Mouse (Mus musculus) ES-Bruce4 (cell line): ENCODE results near the gene Olfr520. TPM values are rescaled to one million over a fixed set of nuclear protein-coding genes. Genes with fewer than 3 reads are reported as not detected.
"Not testable (repeated sequence)": the region's sequence is repeated elsewhere in the genome, so short reads cannot be mapped to it uniquely, and the experiment has no call there.

ENCODE experiments used
- H3K27ac ChIP-seq: 2 replicates; pipeline ENCODE4 v1.5.1; 2012; ENCODE audit warnings: low read length, inconsistent platforms; ENCODE audit not compliant: insufficient read depth
- H3K27me3 ChIP-seq: 2 replicates; pipeline ENCODE4 v1.6.1; 2012; ENCODE audit warnings: mild to moderate bottlenecking, low read length, inconsistent platforms; ENCODE audit not compliant: control insufficient read depth, poor library complexity, insufficient read depth, severe bottlenecking
- H3K36me3 ChIP-seq: 2 replicates; pipeline ENCODE4 v1.6.1; 2012; ENCODE audit warnings: inconsistent platforms, mild to moderate bottlenecking, low read length, moderate library complexity; ENCODE audit not compliant: control insufficient read depth, poor library complexity, insufficient read depth, severe bottlenecking
- H3K4me1 ChIP-seq: one replicate; pipeline ENCODE4 v1.8.1; 2011; ENCODE audit warnings: low read length; ENCODE audit not compliant: control insufficient read depth, insufficient read depth
- H3K4me3 ChIP-seq: 2 replicates; pipeline ENCODE4 v1.5.1; 2011; ENCODE audit warnings: low read depth, mild to moderate bottlenecking, low read length
- H3K9ac ChIP-seq: 2 replicates; pipeline ENCODE4 v1.6.1; 2012; ENCODE audit warnings: low read depth, mild to moderate bottlenecking, inconsistent platforms; ENCODE audit not compliant: poor library complexity, severe bottlenecking
- H3K9me3 ChIP-seq: replicated peaks from 2 replicates; pipeline ENCODE4 v1.6.1; 2012; ENCODE audit warnings: mild to moderate bottlenecking, low read length, inconsistent platforms; ENCODE audit not compliant: control insufficient read depth, poor library complexity, insufficient read depth, severe bottlenecking
- CTCF ChIP-seq: IDR thresholded peaks from one replicate; pipeline ENCODE4 v1.8.1; 2011; ENCODE audit warnings: low read depth, low read length
- EP300 ChIP-seq: IDR thresholded peaks from 2 replicates; pipeline ENCODE4 v1.6.1; 2011; ENCODE audit warnings: low read depth, low read length; ENCODE audit not compliant: insufficient read depth
- POLR2A ChIP-seq: IDR thresholded peaks from one replicate; pipeline ENCODE4 v1.8.1; 2011; ENCODE audit warnings: low read length; ENCODE audit not compliant: insufficient read depth
- polyA plus RNA-seq: library from polyadenylated mRNA; stranded (reverse); fragments of >200 nt; gene quantifications from 2 replicates; pipeline ENCODE4 v1.2.4, GENCODE M21; 2011; ENCODE audit warnings: low read depth; ENCODE audit not compliant: missing spikeins, insufficient read depth, insufficient read length

Gene Olfr520
- polyA plus RNA-seq, 1 experiment: not detected

DNA sequence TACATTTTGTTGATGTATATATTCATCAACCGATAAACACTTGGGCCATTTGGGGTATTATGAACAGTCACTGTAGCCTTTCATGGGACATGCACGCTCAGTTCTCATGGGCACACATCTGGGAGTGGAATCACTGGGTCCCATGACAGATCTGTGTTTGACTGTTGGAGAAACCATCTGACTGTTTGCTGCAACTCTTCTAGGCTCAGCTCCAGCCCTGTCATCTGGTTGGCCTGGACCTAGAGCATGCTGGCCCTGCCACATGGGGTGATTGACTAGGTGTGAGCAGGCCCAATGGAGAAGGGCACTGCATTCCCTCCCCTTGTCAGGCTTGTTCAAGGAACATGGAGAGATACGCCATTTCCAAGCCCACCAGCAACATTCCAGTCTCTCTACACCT, 36.1 kb upstream of the Olfr520 start:
- H3K27me3 ChIP-seq: no peaks in the 10 kb centered on the region
- TF ChIP-seq POLR2A (no peak), CTCF (no peak), EP300 (no peak)
- no peaks in the 10 kb centered on the region for H3K4me1 ChIP-seq
- no peak overlapping the region for H3K27ac ChIP-seq
- H3K9me3 ChIP-seq: no peaks in the 10 kb centered on the region
- no peaks in the 10 kb centered on the region for H3K36me3 ChIP-seq
- H3K9ac ChIP-seq: no peak overlapping the region
- no peak overlapping the region for H3K4me3 ChIP-seq

DNA sequence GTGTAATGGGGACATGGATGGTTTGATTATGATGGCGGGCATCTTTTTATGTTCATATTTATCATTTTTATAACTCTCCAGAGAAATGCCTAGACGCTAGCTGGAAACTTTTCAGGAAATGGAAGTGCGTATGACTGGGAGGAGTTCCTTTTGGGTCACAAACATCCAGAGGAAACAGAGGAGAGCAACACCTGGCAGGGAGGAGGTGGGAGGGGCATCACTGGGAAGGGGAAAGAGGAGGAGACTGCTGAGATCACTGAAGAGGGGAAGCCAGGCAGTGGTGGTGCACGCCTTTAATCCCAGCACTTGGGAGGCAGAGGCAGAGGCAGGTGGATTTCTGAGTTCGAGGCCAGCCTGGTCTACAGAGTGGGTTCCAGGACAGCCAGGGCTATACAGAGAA, 35.6 kb upstream of the Olfr520 start:
- not testable (repeated sequence) for H3K27ac ChIP-seq, H3K27me3 ChIP-seq, H3K9ac ChIP-seq, H3K4me1 ChIP-seq, H3K36me3 ChIP-seq, H3K9me3 ChIP-seq, H3K4me3 ChIP-seq

DNA sequence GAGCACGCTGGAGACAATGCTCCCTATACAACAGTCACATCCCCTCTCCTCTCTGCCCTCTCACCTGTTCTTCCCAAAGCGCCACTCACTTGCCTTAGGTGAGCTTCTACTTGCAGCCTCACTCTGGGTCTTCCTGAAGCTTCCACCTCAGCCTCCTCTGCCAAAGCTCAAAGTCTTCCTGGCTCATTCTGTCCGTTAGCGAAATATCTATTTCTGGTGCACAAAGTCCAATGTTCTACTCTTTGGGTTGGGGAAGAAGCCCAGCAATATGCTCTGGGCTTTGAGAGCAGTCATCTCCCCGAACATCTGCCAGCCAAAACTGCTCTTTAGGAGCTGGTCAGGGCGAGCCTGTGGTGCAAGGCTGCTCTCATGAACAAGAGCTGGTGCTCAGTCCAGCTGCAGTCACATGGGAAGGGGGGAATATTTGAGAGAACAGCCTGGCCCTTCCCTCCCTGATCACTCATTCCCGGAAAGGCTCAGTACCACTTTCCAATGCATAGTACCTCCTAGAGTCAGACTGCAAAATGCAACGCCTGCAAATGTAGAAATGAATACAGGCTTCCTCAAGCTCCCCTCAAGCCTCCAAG, 34.5 kb upstream of the Olfr520 start:
- Histone ChIP-seq H3K36me3 (no peaks in the 10 kb centered on the region), H3K4me3 (no peak overlapping the region), H3K4me1 (no peaks in the 10 kb centered on the region), H3K9ac (no peak overlapping the region), H3K27me3 (no peaks in the 10 kb centered on the region), H3K27ac (no peak overlapping the region), H3K9me3 (no peaks in the 10 kb centered on the region)
- TF ChIP-seq EP300 (no peak), POLR2A (no peak), CTCF (no peak)

DNA sequence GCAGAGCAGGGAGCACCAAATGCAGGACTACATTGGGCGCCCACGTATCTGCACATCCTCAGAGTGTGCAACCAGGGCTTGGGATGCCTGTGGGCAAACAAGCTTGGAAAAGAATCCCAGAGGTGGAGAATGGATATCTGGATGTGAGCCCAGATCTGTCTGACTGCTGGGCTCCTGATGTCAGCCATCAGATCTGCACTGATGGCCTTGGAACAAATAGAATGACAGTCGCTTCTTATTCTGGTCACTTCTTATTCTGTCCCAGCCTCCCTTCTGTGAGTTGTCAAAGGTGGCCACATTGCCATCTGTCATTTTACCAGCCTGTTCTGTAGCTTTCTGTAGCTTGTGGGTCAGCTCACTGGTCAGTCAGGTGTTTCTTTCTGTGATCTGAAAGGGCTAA, 31.5 kb upstream of the Olfr520 start:
- TF ChIP-seq CTCF (no peak), POLR2A (no peak), EP300 (no peak)
- Histone ChIP-seq H3K27me3 (no peaks in the 10 kb centered on the region), H3K36me3 (no peaks in the 10 kb centered on the region), H3K4me3 (no peak overlapping the region), H3K4me1 (no peaks in the 10 kb centered on the region), H3K27ac (no peak overlapping the region), H3K9me3 (no peaks in the 10 kb centered on the region), H3K9ac (no peak overlapping the region)

DNA sequence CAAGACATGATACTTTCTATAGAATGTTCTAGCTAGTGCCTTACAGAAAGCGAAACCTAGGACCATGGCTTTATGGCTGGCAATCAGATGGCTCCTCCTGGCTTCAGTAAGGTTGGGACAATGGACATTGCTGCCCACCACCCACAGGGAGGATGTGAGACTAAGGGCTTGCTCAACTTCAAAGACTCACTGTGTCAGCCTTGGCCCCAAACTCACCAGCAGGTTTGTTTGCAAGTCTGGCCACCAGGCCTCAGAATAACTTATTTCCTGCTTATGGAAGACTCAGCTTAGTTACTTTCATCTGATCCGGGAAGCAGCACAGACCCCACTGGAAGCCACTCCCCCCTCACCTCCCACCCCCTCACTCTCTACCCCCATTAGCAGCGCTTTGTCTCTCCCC, 31.0 kb upstream of the Olfr520 start:
- no peaks in the 10 kb centered on the region for H3K36me3 ChIP-seq
- H3K9ac ChIP-seq: no peak overlapping the region
- no peak overlapping the region for H3K4me3 ChIP-seq
- no peaks in the 10 kb centered on the region for H3K27me3 ChIP-seq
- H3K9me3 ChIP-seq: no peaks in the 10 kb centered on the region
- no peaks in the 10 kb centered on the region for H3K4me1 ChIP-seq
- no peak for TF ChIP-seq POLR2A
- no peak for TF ChIP-seq EP300
- no peak for TF ChIP-seq CTCF
- no peak overlapping the region for H3K27ac ChIP-seq

DNA sequence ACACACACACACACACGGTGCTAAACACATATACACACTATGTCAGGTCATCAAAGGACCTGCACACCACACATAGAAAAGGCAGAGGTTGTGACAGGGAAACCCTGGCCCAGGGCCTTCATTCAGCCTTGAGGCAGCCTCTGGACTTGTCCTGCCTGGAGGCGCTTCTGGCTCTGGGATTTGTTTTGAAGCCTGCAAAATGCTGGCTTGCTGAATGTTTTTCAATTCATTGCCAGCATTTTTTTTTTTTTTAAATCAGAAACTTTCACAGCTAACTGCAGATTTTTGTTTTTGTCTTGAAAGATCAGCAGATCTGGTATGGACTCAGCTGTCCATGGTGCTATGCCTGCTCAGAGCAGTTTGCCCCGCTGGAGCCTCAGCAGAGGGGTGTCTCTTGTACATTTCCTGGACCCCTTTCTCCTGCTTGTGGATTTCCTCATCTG, 30.3 kb upstream of the Olfr520 start:
- H3K4me1 ChIP-seq: no peaks in the 10 kb centered on the region
- no peaks in the 10 kb centered on the region for H3K27me3 ChIP-seq
- no peak for TF ChIP-seq EP300
- TF ChIP-seq POLR2A: no peak
- TF ChIP-seq CTCF: no peak
- no peak overlapping the region for H3K27ac ChIP-seq
- no peaks in the 10 kb centered on the region for H3K36me3 ChIP-seq
- H3K4me3 ChIP-seq: no peak overlapping the region
- no peak overlapping the region for H3K9ac ChIP-seq
- no peaks in the 10 kb centered on the region for H3K9me3 ChIP-seq
